Mouse (Mus musculus): ENCODE measurements around the gene Wipi1.

DNA sequence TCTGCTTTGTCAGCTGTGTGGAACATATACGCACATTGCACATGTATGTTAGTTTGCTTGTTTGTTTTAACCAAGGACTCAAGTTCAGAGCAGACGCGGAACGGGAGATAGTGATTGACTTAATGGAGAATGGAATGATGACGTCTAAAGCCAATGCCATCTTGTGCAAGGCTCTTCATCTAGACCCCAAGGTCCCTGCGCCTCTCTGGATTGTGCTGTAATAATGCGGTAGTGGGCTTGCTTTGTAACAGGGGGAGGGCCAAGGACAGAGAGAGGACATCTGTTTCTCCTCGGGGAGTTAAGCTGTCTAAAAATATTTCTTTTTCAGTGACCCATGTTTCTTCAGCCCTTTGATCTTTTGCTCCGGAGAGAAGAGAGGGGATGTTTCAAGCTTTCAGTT lies 23.2 kb upstream of the Wipi1 start:
- TF ChIP-seq CTCF (conservative IDR thresholded peaks at IDR 0.05; ENCODE audit: low read length) (no peak), POU5F1 (IDR thresholded peaks at IDR 0.05; ENCODE audit: borderline replicate concordance, low read length) (no peak), NANOG (IDR thresholded peaks at IDR 0.05; ENCODE audit: borderline replicate concordance, low read length) (no peak)
